Mouse (Mus musculus): Measurements from ENCODE around the gene Map6.

Map6 gene

DNA sequence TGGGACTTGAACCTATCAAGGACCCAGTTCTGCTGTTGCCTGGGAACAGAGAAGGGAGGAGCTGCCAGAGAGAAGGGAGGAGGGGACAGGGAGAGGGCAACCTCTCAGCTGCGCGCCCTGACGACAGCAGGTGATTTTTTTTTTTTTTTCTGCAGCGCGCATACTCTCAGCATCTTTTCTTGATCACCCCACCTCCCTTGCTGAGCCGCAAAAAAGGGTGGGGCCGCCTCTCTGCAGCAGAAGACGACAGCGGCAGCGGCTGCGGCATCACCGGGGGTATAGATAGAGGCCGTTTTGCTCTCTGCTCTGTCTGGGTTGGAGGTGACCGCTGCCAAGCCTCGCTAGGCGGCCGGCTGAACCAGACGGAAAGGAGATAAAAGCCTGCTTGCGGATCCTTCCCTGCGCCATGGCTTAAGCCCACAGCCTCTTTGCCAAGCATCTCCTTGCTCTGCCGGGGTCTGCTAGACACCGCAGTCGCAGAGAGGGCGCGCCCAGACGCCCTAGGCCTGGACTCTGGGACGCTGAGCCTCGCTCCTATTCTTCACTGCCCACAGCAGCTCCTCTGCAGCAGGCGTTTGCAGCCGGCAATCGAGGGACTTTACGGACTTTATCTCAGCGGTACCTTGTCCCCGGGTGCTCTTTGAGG lies at the start of gene Map6:
TSS of gene Map6 (plus strand) at position 197 of the 646 bp plus-strand sequence.
- peak; percentile 58 to 75 for DNase-seq (ENCODE audit: low spot score in 2 of 2)

DNA sequence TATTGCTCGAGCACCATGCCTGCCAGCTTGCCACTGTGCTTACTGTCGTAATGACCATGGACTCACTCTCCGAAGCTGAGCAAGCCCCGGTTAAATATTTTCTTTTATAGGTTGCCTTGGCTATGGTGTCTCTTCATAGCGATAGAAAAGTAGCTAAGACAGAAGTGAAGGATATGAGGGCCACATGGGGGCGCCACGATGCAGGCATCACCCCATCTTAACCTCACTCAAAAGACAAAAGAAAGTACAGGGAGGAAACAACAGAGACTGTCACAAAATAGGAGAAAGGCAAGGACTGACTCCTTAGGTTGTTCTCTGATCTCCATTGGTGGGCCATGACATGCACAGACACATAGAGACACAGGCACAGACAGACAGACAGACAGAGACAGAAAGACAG lies 43.0 kb upstream of the Map6 start:
- DNase-seq (ENCODE audit: low spot score in 2 of 2): no peak

DNA sequence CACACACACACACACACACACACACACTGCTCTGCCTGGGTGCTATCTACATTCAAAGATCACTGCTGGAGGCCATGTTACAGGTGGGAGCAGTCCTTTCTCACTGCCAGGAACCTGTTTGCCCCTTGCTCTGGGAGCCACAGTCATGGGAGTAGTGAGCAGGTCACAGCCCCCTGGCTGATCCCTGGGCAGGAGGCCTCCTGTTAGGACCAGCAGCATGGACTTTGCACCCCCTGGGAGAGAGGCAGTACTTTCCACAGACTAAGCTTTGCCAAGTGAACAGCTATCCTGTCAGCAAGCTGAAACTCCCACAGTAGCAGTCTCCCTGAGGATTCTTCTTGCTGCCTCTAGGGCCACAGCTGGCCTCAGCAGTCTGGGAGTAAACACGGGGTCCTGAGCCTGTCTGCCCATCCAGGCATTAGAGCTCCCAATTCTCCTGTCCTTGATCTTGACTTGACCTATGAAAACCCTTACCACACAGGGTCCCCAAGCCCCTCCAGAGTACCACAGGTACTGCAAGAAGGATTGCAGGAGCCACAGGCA lies 42.5 kb upstream of the Map6 start:
- DNase-seq (ENCODE audit: low spot score in 2 of 2): no peak

DNA sequence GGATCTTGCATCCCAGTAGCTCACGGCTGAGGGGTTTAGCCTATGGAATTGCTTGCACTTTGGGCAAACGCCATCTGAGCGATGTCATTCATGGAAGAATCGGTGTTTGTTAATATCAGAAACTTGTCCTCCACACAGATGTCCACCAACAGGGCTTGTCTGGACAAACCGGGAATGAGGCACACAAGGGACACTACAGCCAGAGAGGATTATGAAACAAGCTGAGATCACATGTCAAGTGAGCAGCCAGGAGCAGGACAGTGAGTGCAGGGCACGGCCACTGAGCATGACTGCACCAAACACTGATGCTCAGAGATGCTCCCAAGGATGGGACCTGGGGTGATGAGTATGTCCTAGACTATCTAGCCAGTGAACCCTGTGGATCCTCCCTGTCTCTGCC lies 41.8 kb upstream of the Map6 start:
- no peak for DNase-seq (ENCODE audit: low spot score in 2 of 2)

DNA sequence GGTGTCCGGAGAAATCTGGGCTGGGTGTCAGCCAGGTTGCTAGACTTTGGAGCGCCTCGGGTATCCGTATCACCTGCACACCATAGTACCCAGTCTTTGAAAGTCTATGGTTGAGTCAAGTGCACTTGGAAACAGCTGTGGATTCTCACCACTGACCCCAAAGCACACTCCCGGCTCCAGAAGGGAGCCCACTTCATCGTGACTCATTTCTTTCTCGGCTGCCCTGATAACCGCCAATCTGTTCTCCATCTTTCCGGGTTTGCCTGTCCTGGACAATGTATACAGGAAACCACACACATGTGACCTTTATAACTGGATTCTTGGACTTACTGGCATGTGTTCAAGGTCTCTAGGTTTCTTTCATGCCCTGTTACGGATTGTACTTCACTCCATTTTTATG lies 40.6 kb upstream of the Map6 start:
- no peak for DNase-seq (ENCODE audit: low spot score in 2 of 2)

DNA sequence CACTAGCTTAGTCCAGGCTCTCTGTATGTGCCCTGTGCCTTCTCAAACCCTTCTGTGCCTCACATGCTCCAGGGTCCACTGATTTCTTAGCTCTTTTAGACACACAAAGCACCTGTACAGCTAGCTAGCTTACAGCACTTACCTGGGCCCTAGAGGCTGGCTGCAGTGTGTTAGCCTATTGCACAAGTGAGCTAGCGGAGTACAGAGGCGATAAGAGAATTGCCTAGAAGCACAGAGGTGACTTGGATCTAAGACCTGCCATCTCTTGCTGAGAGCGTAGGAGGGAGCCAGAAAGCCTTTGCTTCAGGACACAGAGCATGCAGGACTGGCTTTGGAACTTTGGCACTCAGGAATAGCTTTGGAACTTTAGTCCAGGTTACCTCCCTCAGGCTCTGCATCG lies 40.0 kb upstream of the Map6 start:
- no peak for DNase-seq (ENCODE audit: low spot score in 2 of 2)

DNA sequence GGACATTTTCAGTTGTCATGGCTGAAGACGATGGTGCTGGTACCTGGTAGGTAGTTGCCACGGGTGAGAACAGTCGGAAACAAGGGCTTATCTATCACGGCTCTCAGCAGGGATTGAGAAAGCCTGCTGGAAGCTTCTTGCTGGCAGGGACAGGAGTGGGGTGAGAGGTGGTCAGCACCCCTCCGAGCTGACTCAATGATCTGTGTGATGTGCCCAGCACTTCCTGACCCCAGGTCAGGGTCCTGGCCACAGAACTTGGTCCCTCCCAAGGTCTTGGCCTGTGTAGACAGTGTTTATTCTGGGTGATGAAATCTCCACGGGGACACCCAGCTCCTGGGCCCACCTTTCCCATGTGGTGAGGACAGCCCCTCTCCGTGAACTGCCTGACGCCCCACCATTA lies 38.4 kb upstream of the Map6 start:
- DNase-seq (ENCODE audit: low spot score in 2 of 2): no peak

DNA sequence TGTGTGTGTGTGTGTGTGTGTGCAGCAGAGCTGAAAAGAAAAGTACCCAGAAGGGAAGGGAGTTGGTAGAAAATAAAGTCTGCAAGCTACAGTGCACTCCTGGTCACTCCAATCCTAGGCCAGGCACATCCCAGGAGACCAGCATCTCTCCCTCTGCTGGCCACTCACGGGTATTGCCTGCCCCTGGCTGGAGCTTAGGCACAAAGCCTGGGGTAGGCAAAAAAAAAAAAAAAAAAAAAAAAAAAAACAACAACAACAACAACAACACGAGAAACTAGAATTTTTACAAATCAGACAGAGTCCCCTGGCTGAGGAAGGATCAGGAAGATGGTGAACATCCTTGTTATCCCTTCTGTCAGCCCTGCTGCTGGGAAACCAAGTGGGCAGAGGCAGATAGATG lies 37.8 kb upstream of the Map6 start:
- DNase-seq (ENCODE audit: low spot score in 2 of 2): peak in 1 of 2 experiments; percentile 22

DNA sequence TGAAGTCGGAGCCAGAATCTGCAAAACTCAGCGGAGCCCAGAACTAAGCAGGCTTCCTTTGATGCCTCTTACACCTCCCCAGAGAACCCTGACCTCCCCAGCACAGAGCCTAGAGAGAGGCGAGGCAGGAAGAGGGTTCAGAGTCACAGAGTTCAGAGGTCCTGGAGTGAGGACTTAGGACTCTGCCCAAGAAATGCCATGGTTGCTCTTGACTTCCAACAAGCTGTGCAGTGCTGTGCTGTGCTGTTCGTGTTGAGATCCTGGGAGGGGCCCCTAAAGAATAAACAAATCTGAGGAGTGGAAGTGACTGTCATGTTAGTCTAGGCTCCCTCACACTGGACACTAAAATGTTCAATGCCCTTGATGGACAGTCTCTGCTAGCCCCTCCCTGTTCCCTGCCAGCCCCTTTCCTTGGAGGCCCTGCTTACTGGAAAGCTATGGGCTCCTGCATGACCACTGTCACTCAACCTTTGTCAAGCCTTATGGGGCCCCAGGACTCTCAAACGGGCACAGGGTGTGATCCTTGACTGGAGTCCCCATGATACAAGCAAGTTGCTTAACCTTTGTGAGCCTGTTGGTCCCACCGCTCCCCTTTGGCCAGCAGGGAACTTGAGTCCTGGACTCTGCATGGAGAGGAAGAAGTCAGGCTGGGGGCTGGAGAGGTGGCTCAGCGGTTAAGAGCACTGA lies 37.0 kb upstream of the Map6 start:
- DNase-seq (ENCODE audit: low spot score in 2 of 2): no peak

DNA sequence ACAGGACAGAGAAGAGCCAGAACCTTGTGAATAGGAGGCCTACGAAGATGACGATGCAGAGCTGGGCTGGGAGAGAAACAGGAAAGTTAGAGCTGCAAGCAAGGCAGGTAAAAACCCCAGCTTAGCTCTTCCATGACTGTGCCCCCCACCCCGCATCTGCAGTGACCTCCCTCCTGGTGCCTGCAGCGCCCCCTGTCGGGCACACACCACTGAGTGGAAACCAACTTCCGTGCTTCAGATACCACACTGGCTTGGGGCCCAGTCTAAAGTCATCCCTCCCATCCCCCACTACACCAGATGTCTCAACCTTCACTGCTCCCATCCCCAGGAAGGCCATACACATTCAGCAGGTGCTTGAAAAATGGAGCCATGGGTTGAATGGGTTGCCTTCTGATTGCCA lies 34.7 kb upstream of the Map6 start:
- DNase-seq (ENCODE audit: low spot score in 2 of 2): no peak

DNA sequence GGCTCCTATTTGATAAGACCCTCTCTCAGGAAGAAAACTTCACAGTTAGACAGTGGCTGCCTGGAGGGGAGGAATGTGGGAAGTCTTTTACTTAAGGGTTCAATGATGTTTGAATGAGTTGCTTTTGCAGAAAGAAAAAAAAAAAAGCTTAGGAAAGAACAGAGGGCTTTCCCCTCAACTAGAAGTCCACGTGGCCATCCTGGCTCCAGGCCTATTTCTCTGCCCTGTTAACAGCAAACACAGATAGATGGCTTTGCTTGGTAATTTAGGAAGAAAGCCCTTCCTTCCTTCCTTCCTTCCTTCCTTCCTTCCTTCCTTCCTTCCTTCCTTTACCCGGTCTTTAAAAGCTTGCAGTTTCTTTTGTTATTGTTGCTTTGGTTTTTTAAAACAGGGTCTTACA lies 32.3 kb upstream of the Map6 start:
- DNase-seq (ENCODE audit: low spot score in 2 of 2): no peak

DNA sequence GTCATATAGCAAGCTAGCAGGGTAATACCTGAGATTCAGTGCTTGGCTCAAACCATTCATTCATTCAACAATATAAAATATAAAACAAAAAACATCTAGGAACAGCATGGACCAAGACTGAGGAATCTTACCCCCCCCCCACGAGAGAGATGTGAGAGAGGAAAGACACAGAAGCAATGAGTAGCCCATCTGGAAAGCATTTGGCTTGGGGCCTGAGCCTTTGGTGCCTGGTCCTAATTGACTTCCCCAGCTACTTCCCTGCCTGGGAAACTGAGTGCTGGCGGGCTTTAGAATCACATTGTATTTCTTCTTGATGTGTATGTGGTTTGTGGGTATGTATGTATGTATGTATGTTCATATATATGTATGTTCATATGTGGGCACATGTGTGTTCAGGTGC lies 31.6 kb upstream of the Map6 start:
- no peak for DNase-seq (ENCODE audit: low spot score in 2 of 2)

DNA sequence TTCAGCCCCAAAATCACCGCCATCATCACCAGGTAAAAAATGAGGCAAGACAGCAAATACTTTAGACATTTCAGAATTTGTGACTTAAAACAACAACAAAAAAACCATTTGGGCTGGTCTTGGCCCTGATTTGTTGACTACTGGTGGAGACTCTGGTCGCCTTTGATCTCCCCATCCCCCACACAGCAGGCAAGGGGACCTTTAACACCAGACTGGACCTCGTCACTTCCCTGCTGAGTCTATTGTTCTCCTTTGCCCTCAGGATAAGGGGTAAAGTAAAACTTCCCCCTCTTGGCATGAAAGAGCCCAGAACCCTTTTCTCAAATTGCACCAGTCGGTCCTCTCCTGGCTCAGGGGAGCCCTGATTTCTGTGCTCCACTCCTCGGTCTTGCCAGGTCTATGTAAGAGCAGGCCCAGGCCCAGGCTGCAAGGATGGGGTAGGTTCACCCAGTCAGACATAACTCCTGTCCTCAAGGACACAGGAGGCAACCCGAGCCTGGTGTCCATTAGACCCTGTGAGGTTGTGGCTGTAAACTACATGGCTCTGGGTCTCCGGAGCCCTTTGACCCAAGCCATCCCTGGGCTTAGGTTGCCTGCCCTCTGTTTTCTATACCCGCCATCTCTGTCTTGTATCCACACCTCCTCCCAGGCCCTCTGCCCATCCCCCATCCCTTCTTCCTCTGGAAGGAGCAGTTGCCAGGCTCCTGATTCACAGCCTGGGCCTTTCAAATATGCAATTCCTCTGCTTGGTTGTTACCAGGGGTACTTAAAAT lies 30.2 kb upstream of the Map6 start:
- no peak for DNase-seq (ENCODE audit: low spot score in 2 of 2)

DNA sequence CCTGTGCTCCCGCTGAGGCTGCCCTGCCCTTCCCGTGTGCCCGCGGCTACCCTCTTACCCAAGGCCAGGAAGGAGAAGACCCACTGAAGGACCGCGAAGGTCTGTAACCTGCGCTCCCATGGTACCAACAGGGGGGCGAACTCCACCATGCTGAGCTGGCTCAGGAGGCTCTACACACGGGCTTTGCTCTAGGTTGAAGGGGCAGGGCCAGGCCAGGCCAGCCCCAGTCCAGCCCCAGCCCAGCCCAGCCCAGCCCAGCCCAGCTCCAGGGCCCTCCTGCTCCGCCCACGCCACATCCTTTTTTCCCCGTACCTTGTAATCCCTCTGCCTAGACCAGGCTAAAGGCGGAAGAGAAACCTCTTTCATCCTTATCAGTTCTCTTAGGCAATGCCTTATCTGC lies 28.8 kb upstream of the Map6 start, which contains the start of gene Mogat2:
TSS of gene Mogat2 (minus strand) at position 203 of the 400 bp plus-strand sequence.
- DNase-seq (ENCODE audit: low spot score in 2 of 2): no peak

DNA sequence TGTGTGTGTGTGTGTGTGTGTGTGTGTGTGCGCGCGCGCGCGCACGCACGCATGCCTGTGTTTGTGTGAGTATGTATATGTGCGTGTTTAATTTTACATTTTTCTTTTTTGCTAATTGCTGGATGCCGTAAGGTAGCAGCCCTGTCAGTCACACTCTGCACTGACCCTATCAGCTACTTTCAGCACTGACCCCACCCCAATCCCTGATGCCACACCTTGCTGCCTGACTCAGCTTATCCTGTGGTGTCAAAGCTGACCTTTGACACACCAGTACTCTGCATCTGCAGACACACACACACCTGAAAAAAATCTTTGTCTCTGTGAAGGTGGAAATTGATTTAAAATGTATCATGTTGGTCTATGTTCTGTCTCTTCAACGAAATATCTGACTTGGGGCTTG lies 25.1 kb upstream of the Map6 start:
- DNase-seq (ENCODE audit: low spot score in 2 of 2): no peak

DNA sequence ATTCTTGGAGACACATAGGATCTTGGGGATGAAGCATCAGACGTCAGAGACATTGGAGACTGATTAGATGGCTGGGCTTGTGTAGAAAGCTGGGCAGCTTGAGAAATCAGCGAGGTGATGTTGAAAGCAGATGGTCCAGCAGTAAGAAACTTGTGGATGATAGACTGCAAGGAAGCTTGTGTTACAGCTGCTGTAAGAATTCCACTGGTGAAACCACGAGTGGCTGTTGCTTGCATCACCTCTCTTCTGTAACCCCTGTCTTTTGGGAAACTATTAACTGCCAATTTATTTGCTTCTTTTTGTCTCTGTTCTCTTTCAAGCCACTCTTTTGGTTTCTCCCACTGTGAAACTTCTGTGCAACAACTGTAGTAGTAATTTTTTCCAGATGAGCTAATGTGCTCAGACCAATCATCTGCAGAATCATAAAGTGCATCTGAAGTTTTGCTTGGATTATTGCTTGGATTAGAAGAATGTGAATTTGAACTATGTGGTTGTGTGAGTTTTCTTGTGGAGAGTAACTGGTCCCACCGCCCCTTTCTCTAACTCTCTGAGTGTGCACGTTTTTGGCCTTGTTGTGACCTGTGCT lies 19.0 kb upstream of the Map6 start:
- DNase-seq (ENCODE audit: low spot score in 2 of 2): no peak

DNA sequence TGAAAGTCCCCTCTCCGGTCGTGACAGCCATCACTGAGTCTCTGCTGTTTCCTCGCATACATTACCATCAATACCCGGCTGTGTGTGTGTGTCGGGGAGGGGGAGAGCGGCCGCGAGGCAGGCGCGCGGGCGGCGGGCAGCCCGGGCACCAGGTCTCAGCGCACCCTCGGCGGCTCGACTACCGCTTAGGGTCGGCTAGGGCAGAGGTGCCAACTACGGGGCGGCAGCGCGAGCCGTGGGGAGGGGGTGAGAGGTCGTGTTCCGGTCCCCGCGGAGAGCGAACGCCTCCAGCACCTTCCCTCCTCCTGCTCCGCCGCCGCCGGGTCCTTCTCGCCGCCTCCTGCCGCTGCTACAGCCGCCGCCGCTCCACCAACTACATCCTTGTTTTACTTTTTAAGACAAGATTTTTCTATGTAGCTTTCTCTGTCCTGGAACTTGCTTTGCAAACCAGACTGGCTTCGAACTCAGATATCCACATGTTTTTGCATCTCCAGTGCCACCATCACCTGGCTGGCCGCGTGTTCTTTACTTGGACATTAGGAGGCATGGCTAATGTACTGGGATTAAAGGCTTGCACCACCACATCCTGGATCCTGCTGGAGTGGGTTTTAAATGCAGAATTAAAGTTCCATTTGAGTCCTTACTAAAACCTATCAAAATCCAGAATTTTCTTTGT lies 18.2 kb upstream of the Map6 start:
- DNase-seq (ENCODE audit: low spot score in 2 of 2): no peak

DNA sequence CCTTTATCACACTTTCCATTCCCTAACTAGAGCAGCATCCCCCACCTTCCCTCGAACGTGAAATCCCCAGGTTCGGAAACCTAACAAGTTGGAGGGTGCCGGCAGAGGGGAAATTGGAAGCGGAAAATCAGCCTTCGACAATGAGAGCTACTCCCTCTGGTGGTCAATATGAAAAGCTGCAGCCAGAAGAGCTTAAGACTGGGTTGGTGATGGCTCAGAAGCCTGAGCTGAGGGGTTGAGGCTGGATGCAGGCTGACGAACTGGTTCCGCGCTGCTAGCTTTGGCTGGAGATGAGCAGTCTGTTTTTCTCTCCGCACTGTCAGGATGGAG lies 17.7 kb upstream of the Map6 start:
- peak in 1 of 2 experiments; percentile 56 for DNase-seq (ENCODE audit: low spot score in 2 of 2)

DNA sequence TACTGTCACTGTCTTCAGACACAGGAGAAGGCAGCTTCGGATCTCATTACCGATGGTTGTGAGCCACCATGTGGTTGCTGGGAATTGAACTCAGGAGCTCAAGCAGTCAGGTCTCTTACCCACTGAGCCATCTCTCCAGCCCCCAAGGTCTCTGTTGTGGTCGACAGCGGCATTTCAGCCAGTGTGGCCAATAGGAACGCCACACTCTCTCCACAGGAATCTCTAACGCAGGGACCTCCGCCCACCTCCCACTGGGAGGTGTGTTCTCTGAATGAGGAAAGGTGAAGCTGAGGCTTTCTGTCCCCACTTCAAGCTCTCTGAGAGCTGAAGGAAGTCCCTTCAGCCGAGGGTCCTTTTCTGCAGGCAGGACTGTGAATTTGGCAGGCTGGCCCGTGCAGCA lies 16.9 kb upstream of the Map6 start:
- DNase-seq (ENCODE audit: low spot score in 2 of 2): no peak

DNA sequence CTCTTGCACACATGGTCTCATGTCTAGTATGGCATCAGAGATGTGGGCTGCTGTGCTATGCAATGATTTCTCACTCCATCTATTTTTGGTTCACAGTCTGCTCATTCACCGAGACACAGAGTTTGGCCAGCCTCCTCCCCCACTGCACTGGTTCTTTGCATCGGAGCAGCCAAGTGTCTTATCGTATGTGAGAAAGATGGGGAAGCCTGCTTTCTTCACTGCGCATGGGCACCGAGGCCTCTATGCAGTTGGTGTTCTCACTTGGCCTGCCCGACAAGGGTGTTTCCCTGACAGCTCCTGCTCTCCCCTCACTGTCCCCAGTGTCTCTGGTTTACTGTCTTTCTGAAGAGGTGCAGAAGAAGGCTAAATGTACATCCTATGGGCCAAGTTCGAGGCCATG lies 12.2 kb upstream of the Map6 start:
- DNase-seq (ENCODE audit: low spot score in 2 of 2): peak; percentile 48 to 79

DNA sequence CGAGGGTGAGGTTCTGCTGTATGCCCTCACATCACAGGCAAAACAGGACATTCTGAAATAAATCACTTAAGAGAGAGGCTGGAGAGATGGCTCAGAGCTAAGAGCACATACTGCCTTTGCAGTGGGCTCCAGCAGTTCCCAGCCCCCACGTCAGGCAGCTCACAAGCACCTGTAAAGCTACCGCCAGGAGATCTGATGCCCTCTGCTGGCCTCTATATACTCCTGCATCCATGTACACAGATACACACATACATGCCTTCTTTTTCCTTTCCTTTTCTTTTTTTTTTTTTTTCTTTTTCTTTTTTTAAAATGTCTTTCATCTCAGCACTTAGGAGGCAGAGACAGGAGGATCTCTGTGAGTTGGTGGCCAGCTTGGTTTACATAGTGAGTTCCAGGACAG lies 5.3 kb upstream of the Map6 start:
- no peak for DNase-seq (ENCODE audit: low spot score in 2 of 2)

DNA sequence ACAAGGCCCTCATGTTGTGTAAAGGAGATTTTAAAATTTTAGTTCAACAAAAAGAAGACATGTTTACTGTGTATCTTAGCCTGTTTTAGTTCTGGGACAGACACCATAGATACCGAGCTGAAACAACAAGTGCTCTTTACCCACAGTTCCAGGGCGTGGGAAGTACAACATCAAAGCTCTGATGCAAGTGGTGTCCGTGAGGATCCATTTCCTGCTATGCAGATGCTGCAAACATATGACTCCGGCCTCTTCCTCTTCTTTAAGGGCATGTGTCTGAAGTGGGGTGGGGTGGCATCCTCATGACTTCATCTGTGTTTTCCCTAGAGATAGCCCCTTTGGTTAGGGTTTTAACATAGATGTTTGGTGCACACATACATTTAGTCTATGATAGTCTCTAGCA lies 3.7 kb upstream of the Map6 start:
- no peak for DNase-seq (ENCODE audit: low spot score in 2 of 2)

Data from left cerebral cortex, adult 9 months (tissue).